ENCODE assay signal across 29 mouse cellular contexts in the genomic region with DNA sequence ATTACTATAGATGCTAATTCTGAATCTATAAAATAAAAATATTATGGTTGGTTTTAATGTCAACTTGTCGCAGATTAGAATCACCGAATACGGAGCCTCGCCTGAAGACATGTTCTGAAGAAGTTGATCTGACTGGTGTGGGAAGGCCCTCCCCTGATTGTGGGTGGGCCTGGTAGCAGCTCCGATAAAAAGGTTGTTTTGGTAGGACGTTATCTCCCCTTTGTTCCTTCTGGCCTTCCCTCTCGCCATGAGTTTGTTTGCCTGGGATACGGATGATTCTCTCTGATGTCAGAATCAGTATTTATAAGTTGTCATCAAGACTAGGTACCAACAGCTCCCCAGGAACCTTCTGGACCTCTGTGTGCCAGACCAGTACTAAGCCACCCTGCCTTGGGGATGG. TPM values are rescaled to one million over a fixed set of nuclear protein-coding genes. Genes with fewer than 3 reads are reported as not detected.
DNase-seq lines count a peak whose midpoint lies in the region; ATAC-seq and TF ChIP-seq lines count a peak whose summit lies in the region.
"Had no signal": no experiment of that assay in that cellular context is flagged by ENCODE, and none has a peak within 500 bp of the region (broad histone marks: within the 10 kb centered on the region; RNA-seq: fewer than 3 reads in every experiment).

No protein-coding gene starts in this region.

- no peak overlapping the region for H3K4me2 ChIP-seq in kidney, embryonic 14.5 days (replicated peaks; ENCODE audit: low read depth, low read length)
- H3K4me2 ChIP-seq: hindbrain, embryonic 12.5 days; neural tube, embryonic 12.5 days had no signal

- H3K4me1 ChIP-seq in embryonic fibroblast, embryonic 13.5 days (ENCODE audit: control insufficient read depth, insufficient read depth, low read length), result no peaks in the 10 kb centered on the region
- H3K4me1 ChIP-seq in kidney, embryonic 14.5 days (ENCODE audit: control insufficient read depth, insufficient read depth, low read length), result 0 out of 2 replicates have a peak, but pooled peaks cover 2% of the 10 kb centered on the region

- no peaks in the 10 kb centered on the region for H3K27me3 ChIP-seq in kidney, embryonic 14.5 days (ENCODE audit: control insufficient read depth, insufficient read depth, low read length)
- H3K27me3 ChIP-seq: heart, embryonic 15.5 days; hindbrain, embryonic 12.5 days; neural tube, embryonic 12.5 days had no signal

- peak overlapping the region; percentile 77 for H3K27ac ChIP-seq in embryonic fibroblast, embryonic 13.5 days (ENCODE audit: insufficient read depth, low read length)
- H3K27ac ChIP-seq in kidney, embryonic 14.5 days (ENCODE audit: low read depth, low read length), result no peak overlapping the region
- H3K27ac ChIP-seq: hindbrain, embryonic 12.5 days; limb, embryonic 10.5 days; liver, embryonic 12.5 days; neural tube, embryonic 12.5 days had no signal

- H3K36me3 ChIP-seq in kidney, embryonic 14.5 days (ENCODE audit: control insufficient read depth, insufficient read depth, low read length), result no peaks in the 10 kb centered on the region
- H3K36me3 ChIP-seq: heart, embryonic 15.5 days; hindbrain, embryonic 12.5 days; liver, embryonic 12.5 days had no signal

- ATAC-seq in kidney, embryonic 14.5 days (ENCODE audit: low FRiP score, low TSS enrichment), result no peak
- ATAC-seq: forebrain, postnatal 0 days; intestine, postnatal 0 days; liver, embryonic 12.5 days had no signal

- no peak for TF ChIP-seq CTCF in embryonic fibroblast, embryonic 13.5 days (IDR thresholded peaks at IDR 0.05; ENCODE audit: borderline replicate concordance, insufficient read depth, low read length)

- H3K9me3 ChIP-seq in kidney, embryonic 14.5 days (ENCODE audit: control insufficient read depth, low read length), result no peaks in the 10 kb centered on the region
- H3K9me3 ChIP-seq: G1E; heart, embryonic 15.5 days; hindbrain, embryonic 12.5 days; limb, embryonic 10.5 days; liver, embryonic 12.5 days; neural tube, embryonic 12.5 days had no signal

- WGBS in kidney, embryonic 14.5 days, result 79% methylated on average over 8 of the region's 8 CpGs

- H3K9ac ChIP-seq in kidney, embryonic 14.5 days (ENCODE audit: low read depth, low read length), result no peak overlapping the region
- H3K9ac ChIP-seq: forebrain, postnatal 0 days; heart, embryonic 15.5 days; hindbrain, embryonic 12.5 days; liver, embryonic 12.5 days; neural tube, embryonic 12.5 days had no signal

- intact Hi-C loops in heart, postnatal 10 days (cut with DNase I), result no loop called here
- intact Hi-C loops in heart, postnatal 25 days (cut with DNase I), result no loop called here

- 0 out of 2 replicates have a peak, but pooled peaks have one; percentile 4 for TF ChIP-seq POLR2A in embryonic fibroblast, embryonic 13.5 days (IDR thresholded peaks at IDR 0.05; ENCODE audit: low read depth, low read length)

- peak; percentile 20 to 28 for DNase-seq in cerebellum, postnatal 14 days
- DNase-seq in cerebellum, adult 11-12 months, result no peak
- DNase-seq in heart, postnatal 10 days, result peak; percentile 40
- no peak for DNase-seq in heart, postnatal 25 days (ENCODE audit: low spot score)
- DNase-seq in A20 (ENCODE audit: low read depth, low spot score), result peak; percentile 69
- DNase-seq in MN1 (ENCODE audit: low spot score), result no peak
- DNase-seq: forebrain, postnatal 0 days; midbrain, embryonic 14.5 days; thymus, postnatal 14 days had no signal

- H3K4me3 ChIP-seq in embryonic fibroblast, embryonic 13.5 days (ENCODE audit: insufficient read depth, low read length), result no peak overlapping the region
- H3K4me3 ChIP-seq in kidney, embryonic 14.5 days (ENCODE audit: low read length), result no peak overlapping the region
- H3K4me3 ChIP-seq: hindbrain, embryonic 12.5 days; limb, embryonic 10.5 days; liver, embryonic 12.5 days; neural tube, embryonic 12.5 days had no signal

RNA-seq across cellular contexts. Expression of a gene that starts 20.0 kb away (rescaled TPM):
- not detected for total RNA-seq in heart, postnatal 10 days (2021)
- total RNA-seq in heart, postnatal 25 days (2021), result not detected
- not detected in 2 replicates for polyA plus RNA-seq in embryonic fibroblast, embryonic 13.5 days (2011; ENCODE audit: insufficient read length, low read depth, missing spikeins)
- not detected in 2 replicates for polyA plus RNA-seq in kidney, embryonic 14.5 days (2014; fragmentation: Nextera tagmentation; extraction: Ambion mirVana)
- total RNA-seq: adrenal gland, postnatal 10 days; forebrain, postnatal 0 days; gastrocnemius, postnatal 36 days; layer of hippocampus, postnatal 10 days; left cerebral cortex, adult 8-10 months; megakaryocyte-erythroid progenitor cell, adult 5-6 weeks had no signal
- polyA plus RNA-seq: activated CD4-positive, CD25-positive, alpha-beta regulatory T cell, adult 4 months; embryonic facial prominence, embryonic 11.5 days; forebrain, embryonic 11.5 days; forebrain, postnatal 0 days; G1E; heart, embryonic 15.5 days; hindbrain, embryonic 12.5 days; intestine, postnatal 0 days; kidney, embryonic 16.5 days; large intestine, adult 2 months; limb, embryonic 10.5 days; liver, embryonic 12.5 days; midbrain, embryonic 14.5 days; neural tube, embryonic 12.5 days; stomach, embryonic 14.5 days had no signal

RNA-seq across cellular contexts. Expression of a gene that starts 21.8 kb away (rescaled TPM):
- 10 to 100 TPM; 89.3 to 91.8 TPM for total RNA-seq in heart, postnatal 10 days (2021)
- 10 to 100 TPM; 74.0 to 75.6 TPM for total RNA-seq in heart, postnatal 25 days (2021)
- polyA plus RNA-seq in embryonic fibroblast, embryonic 13.5 days (2011; ENCODE audit: insufficient read length, low read depth, missing spikeins), result 91.2 and 117 TPM in 2 replicates
- 107 and 123 TPM in 2 replicates for polyA plus RNA-seq in kidney, embryonic 14.5 days (2014; fragmentation: Nextera tagmentation; extraction: Ambion mirVana)

RNA-seq across cellular contexts. Expression of a gene that starts 29.7 kb away (rescaled TPM):
- total RNA-seq in heart, postnatal 10 days (2021), result under 1 TPM in 1 of 2 experiments, not detected in 1; 0.47 TPM
- total RNA-seq in heart, postnatal 25 days (2021), result not detected
- not detected in 2 replicates for polyA plus RNA-seq in embryonic fibroblast, embryonic 13.5 days (2011; ENCODE audit: insufficient read length, low read depth, missing spikeins)
- polyA plus RNA-seq in kidney, embryonic 14.5 days (2014; fragmentation: Nextera tagmentation; extraction: Ambion mirVana), result 0.28 and 0.44 TPM in 2 replicates
- total RNA-seq: forebrain, postnatal 0 days; G1E; gastrocnemius, postnatal 36 days; layer of hippocampus, postnatal 10 days; left cerebral cortex, adult 8-10 months; megakaryocyte-erythroid progenitor cell, adult 5-6 weeks had no signal
- polyA plus RNA-seq: activated CD4-positive, CD25-positive, alpha-beta regulatory T cell, adult 4 months; forebrain, postnatal 0 days; G1E; heart, embryonic 15.5 days; hindbrain, embryonic 12.5 days; large intestine, adult 2 months; liver, embryonic 12.5 days; midbrain, embryonic 14.5 days; neural tube, embryonic 12.5 days; stomach, embryonic 14.5 days had no signal

RNA-seq across cellular contexts. Expression of a gene that starts 42.5 kb away (rescaled TPM):
- total RNA-seq in heart, postnatal 10 days (2021), result not detected
- total RNA-seq in heart, postnatal 25 days (2021), result not detected
- polyA plus RNA-seq in embryonic fibroblast, embryonic 13.5 days (2011; ENCODE audit: insufficient read length, low read depth, missing spikeins), result not detected in 2 replicates
- not detected in 2 replicates for polyA plus RNA-seq in kidney, embryonic 14.5 days (2014; fragmentation: Nextera tagmentation; extraction: Ambion mirVana)
- total RNA-seq: adrenal gland, postnatal 10 days; forebrain, postnatal 0 days; gastrocnemius, postnatal 36 days; layer of hippocampus, postnatal 10 days; left cerebral cortex, adult 8-10 months; megakaryocyte-erythroid progenitor cell, adult 5-6 weeks had no signal
- polyA plus RNA-seq: embryonic facial prominence, embryonic 11.5 days; forebrain, embryonic 11.5 days; forebrain, postnatal 0 days; G1E; heart, embryonic 15.5 days; hindbrain, embryonic 12.5 days; intestine, postnatal 0 days; kidney, embryonic 16.5 days; large intestine, adult 2 months; limb, embryonic 10.5 days; liver, embryonic 12.5 days; midbrain, embryonic 14.5 days; neural tube, embryonic 12.5 days; stomach, embryonic 14.5 days had no signal

RNA-seq across cellular contexts. Expression of a gene that starts 58.5 kb away (rescaled TPM):
- total RNA-seq in heart, postnatal 10 days (2021), result 10 to 100 TPM; 34.5 to 40.0 TPM
- total RNA-seq in heart, postnatal 25 days (2021), result 10 to 100 TPM; 31.0 to 31.9 TPM
- polyA plus RNA-seq in embryonic fibroblast, embryonic 13.5 days (2011; ENCODE audit: insufficient read length, low read depth, missing spikeins), result 36.3 and 40.6 TPM in 2 replicates
- 55.4 and 72.9 TPM in 2 replicates for polyA plus RNA-seq in kidney, embryonic 14.5 days (2014; fragmentation: Nextera tagmentation; extraction: Ambion mirVana)

Comparison
In these comparisons a context has a peak if more than half of its experiments do, and no peak if none do; other contexts are left out.
1. DNase-seq: peak in cerebellum, postnatal 14 days (2 of 2), heart, postnatal 10 days (2 of 2) and A20 (single experiment); none in cerebellum, adult 11-12 months (single experiment), heart, postnatal 25 days (single experiment) and MN1 (single experiment).